Mouse (Mus musculus) lung, embryonic 16.5 days (tissue): Measurements from ENCODE around the gene Olfr1208. TPM values are rescaled to one million over a fixed set of nuclear protein-coding genes. Genes with fewer than 3 reads are reported as not detected.

Source experiments
- ATAC-seq: fragments of 200-750 bp; cut with Nextera tagmentation; 2 replicates; pipeline ENCODE4 v1.8.0; 2017; ENCODE audit warnings: low read depth, mild to moderate bottlenecking, moderate library complexity
- H3K27ac ChIP-seq: fragments of 300-500 bp; sonication (generic); 2 replicates; pipeline ENCODE4 v1.5.1; 2014; ENCODE audit warnings: mild to moderate bottlenecking, control low read depth, low read length
- H3K27me3 ChIP-seq: fragments of 300-500 bp; sonication (generic); 2 replicates; pipeline ENCODE4 v1.6.1; 2014; ENCODE audit warnings: low read depth, low read length, mixed read lengths; ENCODE audit not compliant: control insufficient read depth, insufficient read depth
- H3K36me3 ChIP-seq: fragments of 300-500 bp; sonication (generic); 2 replicates; pipeline ENCODE4 v1.6.1; 2014; ENCODE audit warnings: low read length; ENCODE audit not compliant: control insufficient read depth, insufficient read depth
- H3K4me1 ChIP-seq: fragments of 300-500 bp; sonication (generic); replicated peaks from 2 replicates; pipeline ENCODE4 v1.6.1; 2014; ENCODE audit warnings: low read length, mixed read lengths; ENCODE audit not compliant: control insufficient read depth, insufficient read depth
- H3K4me2 ChIP-seq: fragments of 300-500 bp; sonication (generic); 2 replicates; pipeline ENCODE4 v1.6.1; 2014; ENCODE audit warnings: low read depth, low read length, control low read depth
- H3K4me3 ChIP-seq: fragments of 300-500 bp; sonication (generic); 2 replicates; pipeline ENCODE4 v1.5.1; 2014; ENCODE audit warnings: mild to moderate bottlenecking, low read length, control low read depth
- H3K9ac ChIP-seq: fragments of 300-500 bp; sonication (generic); 2 replicates; pipeline ENCODE4 v1.6.1; 2014; ENCODE audit warnings: low read length, control low read depth
- H3K9me3 ChIP-seq: fragments of 300-500 bp; sonication (generic); 2 replicates; pipeline ENCODE4 v1.6.1; 2016; ENCODE audit warnings: low read length; ENCODE audit not compliant: control insufficient read depth
- WGBS: fragments of 180-500 bp; shearing (Covaris S2); extraction: QIAGEN DNeasy Blood & Tissue Kit; methylation state at CpG from one replicate; pipeline ENCODE4 v1.1.7; 2014; 5-methylcytosine and 5-hydroxymethylcytosine counted together
- polyA plus RNA-seq: library from polyadenylated mRNA; unstranded; fragments of >200 nt; fragmentation: Nextera tagmentation; extraction: Ambion mirVana; gene quantifications from 2 replicates; pipeline ENCODE4 v1.2.1, GENCODE M21; 2015

The Olfr1208 gene
- polyA plus RNA-seq, result not detected in 2 replicates

GRCm38 (mm10) chr2:88902211-88902610, at the start of gene Olfr1208:
TSS of gene Olfr1208 (minus strand) at chr2:88902311.
- Histone ChIP-seq H3K4me3 (no peak within 1 kb of the TSS), H3K4me1 (no peaks in the 10 kb centered on the region), H3K27ac (no peak within 1 kb of the TSS), H3K9ac (no peak within 1 kb of the TSS), H3K36me3 (no peaks in the 10 kb centered on the region), H3K9me3 (no peaks in the 10 kb centered on the region), H3K27me3 (no peaks in the 10 kb centered on the region), H3K4me2 (no peak within 1 kb of the TSS)
- ATAC-seq, result no peak

DNA sequence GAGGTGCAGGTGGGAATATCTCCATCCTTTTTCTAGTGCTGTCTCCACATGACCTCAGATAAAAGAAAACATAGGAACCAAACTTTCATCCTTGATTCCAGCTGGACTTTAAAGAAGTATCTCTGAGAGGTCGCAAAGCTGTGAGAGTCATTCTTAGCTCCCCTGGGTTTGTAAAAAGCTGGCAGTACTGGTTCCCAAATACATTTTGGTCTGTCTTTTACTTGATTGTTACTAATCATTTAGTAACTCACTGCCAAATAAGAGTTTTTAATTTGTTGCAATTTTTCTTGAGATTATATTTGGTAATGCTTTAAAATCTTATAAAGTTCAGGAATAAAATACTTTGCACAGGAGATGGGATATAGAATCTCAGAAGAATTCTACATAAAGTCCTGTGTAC, 35.9 kb upstream of the Olfr1208 start, which contains the start of gene Olfr1211:
Gene Olfr1211 (minus strand): TSS at position 101 of the 400 bp plus-strand sequence.
- no peaks in the 10 kb centered on the region for H3K9me3 ChIP-seq
- no peak for ATAC-seq

GRCm38 (mm10) chr2:88915057-88915456, 12.9 kb upstream of the Olfr1208 start, which contains the start of gene Olfr1209:
TSS of gene Olfr1209 (minus strand) at chr2:88915157.
- no peak within 1 kb of the TSS for H3K4me2 ChIP-seq
- no peaks in the 10 kb centered on the region for H3K4me1 ChIP-seq
- WGBS, result 81% methylated on average over 3 of the region's 3 CpGs
- no peak within 1 kb of the TSS for H3K4me3 ChIP-seq
- no peak within 1 kb of the TSS for H3K9ac ChIP-seq
- H3K27me3 ChIP-seq, result no peaks in the 10 kb centered on the region
- no peak for ATAC-seq
- H3K9me3 ChIP-seq, result no peaks in the 10 kb centered on the region
- no peak within 1 kb of the TSS for H3K27ac ChIP-seq
- no peaks in the 10 kb centered on the region for H3K36me3 ChIP-seq

More for the DNA sequence above, 35.9 kb upstream of the Olfr1208 start, which contains the start of gene Olfr1211:
- Histone ChIP-seq H3K4me2 (no peak within 1 kb of the TSS), H3K27me3 (no peaks in the 10 kb centered on the region), H3K4me1 (no peaks in the 10 kb centered on the region), H3K27ac (no peak within 1 kb of the TSS), H3K9ac (no peak within 1 kb of the TSS), H3K36me3 (no peaks in the 10 kb centered on the region), H3K4me3 (no peak within 1 kb of the TSS)
- 85% methylated on average over 1 of the region's 1 CpGs for WGBS

- H3K36me3 ChIP-seq, result no peaks in the 10 kb centered on the region
- no peaks in the 10 kb centered on the region for H3K4me1 ChIP-seq
- no peak within 1 kb of the TSS for H3K27ac ChIP-seq
- H3K4me2 ChIP-seq, result no peak within 1 kb of the TSS
- no peak within 1 kb of the TSS for H3K9ac ChIP-seq
- no peak within 1 kb of the TSS for H3K4me3 ChIP-seq
- no peaks in the 10 kb centered on the region for H3K27me3 ChIP-seq
- WGBS, result 66% methylated on average over 2 of the region's 2 CpGs
- peaks cover 4% of the 10 kb centered on the region; the same call in 1 of the 2 replicates for H3K9me3 ChIP-seq
- ATAC-seq, result no peak
These were observed 39.2 kb downstream of the Olfr1208 start, which contains the start of gene Olfr1206 for GRCm38 (mm10) chr2:88862931-88863330. TSS of gene Olfr1206 (plus strand) at chr2:88863231.

DNA sequence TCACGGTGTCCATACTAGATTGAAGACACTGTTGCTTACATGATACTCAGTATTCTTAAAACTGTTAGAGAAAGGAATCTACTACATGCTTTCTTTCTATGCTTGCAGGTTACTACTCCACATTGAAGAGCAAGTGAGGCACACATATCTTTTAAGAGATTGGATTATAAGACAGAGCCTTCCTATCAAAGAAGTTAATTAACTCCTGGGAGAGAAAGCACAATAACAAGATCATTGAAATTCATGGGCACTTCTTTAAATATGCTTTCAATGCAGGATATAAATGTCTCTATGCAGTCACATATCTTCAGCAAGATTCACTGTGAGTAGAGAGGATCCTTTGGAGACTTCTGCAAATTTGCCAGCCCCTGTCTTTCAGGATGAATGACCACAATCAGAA, 53.1 kb downstream of the Olfr1208 start, which contains the start of gene Olfr1204:
Gene Olfr1204 (plus strand): TSS at position 301 of the 400 bp plus-strand sequence.
- no peak within 1 kb of the TSS for H3K4me3 ChIP-seq
- no peak within 1 kb of the TSS for H3K27ac ChIP-seq
- H3K27me3 ChIP-seq, result no peaks in the 10 kb centered on the region
- no peaks in the 10 kb centered on the region for H3K9me3 ChIP-seq
- H3K4me1 ChIP-seq, result no peaks in the 10 kb centered on the region
- H3K4me2 ChIP-seq, result no peak within 1 kb of the TSS
- 84% methylated on average over 1 of the region's 1 CpGs for WGBS
- H3K36me3 ChIP-seq, result no peaks in the 10 kb centered on the region
- no peak within 1 kb of the TSS for H3K9ac ChIP-seq
- no peak for ATAC-seq

Other genes starting within 250 kb of the Olfr1208 start
- gene Olfr1193, start 226.7 kb downstream of the Olfr1208 start, polyA plus RNA-seq, result not detected in 2 replicates
- not detected in 2 replicates for gene Olfr1195, start 213.1 kb downstream of the Olfr1208 start, polyA plus RNA-seq
- gene Olfr1196, start 197.7 kb downstream of the Olfr1208 start, polyA plus RNA-seq, result not detected in 2 replicates
- gene Olfr1197, start 169.9 kb downstream of the Olfr1208 start, polyA plus RNA-seq, result not detected in 2 replicates
- not detected in 2 replicates for gene Olfr1198, start 150.9 kb downstream of the Olfr1208 start, polyA plus RNA-seq
- gene Olfr1199, start 141.8 kb downstream of the Olfr1208 start, polyA plus RNA-seq, result not detected in 2 replicates
- not detected in 2 replicates for gene Olfr1200, start 131.8 kb downstream of the Olfr1208 start, polyA plus RNA-seq
- gene Olfr1201, start 109.3 kb downstream of the Olfr1208 start, polyA plus RNA-seq, result not detected in 2 replicates
- not detected in 2 replicates for gene Olfr1202, start 87.8 kb downstream of the Olfr1208 start, polyA plus RNA-seq
- not detected in 2 replicates for gene Olfr1205, start 72.6 kb downstream of the Olfr1208 start, polyA plus RNA-seq
- not detected in 2 replicates for gene Olfr1204, start 53.0 kb downstream of the Olfr1208 start, polyA plus RNA-seq
- not detected in 2 replicates for gene Olfr1206, start 39.1 kb downstream of the Olfr1208 start, polyA plus RNA-seq
- gene Olfr1209, start 12.8 kb upstream of the Olfr1208 start, polyA plus RNA-seq, result not detected in 2 replicates
- gene Olfr1211, start 35.8 kb upstream of the Olfr1208 start, polyA plus RNA-seq, result not detected in 2 replicates
- not detected in 2 replicates for gene Olfr1212, start 51.7 kb upstream of the Olfr1208 start, polyA plus RNA-seq
- gene Gm13762, start 78.0 kb upstream of the Olfr1208 start, polyA plus RNA-seq, result not detected in 2 replicates
- not detected in 2 replicates for gene Olfr1214, start 90.3 kb upstream of the Olfr1208 start, polyA plus RNA-seq
- gene Olfr1215, start 104.7 kb upstream of the Olfr1208 start, polyA plus RNA-seq, result not detected in 2 replicates
- gene Olfr1216, start 116.0 kb upstream of the Olfr1208 start, polyA plus RNA-seq, result not detected in 2 replicates
- gene Olfr1217, start 129.8 kb upstream of the Olfr1208 start, polyA plus RNA-seq, result not detected in 2 replicates
- not detected in 2 replicates for gene Olfr1218, start 158.9 kb upstream of the Olfr1208 start, polyA plus RNA-seq
- gene Olfr1219, start 181.2 kb upstream of the Olfr1208 start, polyA plus RNA-seq, result not detected in 2 replicates
- not detected in 2 replicates for gene Olfr1220, start 204.5 kb upstream of the Olfr1208 start, polyA plus RNA-seq
- gene Olfr1221, start 215.0 kb upstream of the Olfr1208 start, polyA plus RNA-seq, result not detected in 2 replicates
- gene Olfr1222, start 230.7 kb upstream of the Olfr1208 start, polyA plus RNA-seq, result not detected in 2 replicates
- not detected in 2 replicates for gene Olfr1223, start 249.2 kb upstream of the Olfr1208 start, polyA plus RNA-seq